Mouse (Mus musculus): Measurements from ENCODE around the gene Nfix.
"Not testable (repeated sequence)": the region's sequence is repeated elsewhere in the genome, so short reads cannot be mapped to it uniquely, and the experiment has no call there.

Nfix gene

DNA sequence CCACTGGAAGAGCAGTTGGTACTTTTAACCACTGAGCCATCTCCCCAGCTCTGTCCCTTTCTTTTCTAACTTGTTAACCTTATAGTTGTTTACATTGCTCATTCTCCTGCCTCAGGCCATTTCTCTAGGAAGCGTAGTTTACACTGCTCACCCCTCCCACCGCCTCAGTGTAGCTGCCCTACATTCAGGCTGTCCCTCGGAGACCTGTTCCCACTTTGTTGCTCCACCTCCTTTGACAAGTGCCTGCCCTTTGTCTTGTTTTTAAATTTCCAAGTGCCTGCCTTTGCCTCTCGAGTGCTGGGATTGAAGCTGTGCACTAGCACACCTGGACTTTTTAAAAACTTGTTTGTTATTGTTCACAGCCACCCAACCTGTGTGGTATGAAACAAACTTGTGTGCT lies 106.8 kb downstream of the Nfix start:
- DNase-seq, result peak; percentile 67

DNA sequence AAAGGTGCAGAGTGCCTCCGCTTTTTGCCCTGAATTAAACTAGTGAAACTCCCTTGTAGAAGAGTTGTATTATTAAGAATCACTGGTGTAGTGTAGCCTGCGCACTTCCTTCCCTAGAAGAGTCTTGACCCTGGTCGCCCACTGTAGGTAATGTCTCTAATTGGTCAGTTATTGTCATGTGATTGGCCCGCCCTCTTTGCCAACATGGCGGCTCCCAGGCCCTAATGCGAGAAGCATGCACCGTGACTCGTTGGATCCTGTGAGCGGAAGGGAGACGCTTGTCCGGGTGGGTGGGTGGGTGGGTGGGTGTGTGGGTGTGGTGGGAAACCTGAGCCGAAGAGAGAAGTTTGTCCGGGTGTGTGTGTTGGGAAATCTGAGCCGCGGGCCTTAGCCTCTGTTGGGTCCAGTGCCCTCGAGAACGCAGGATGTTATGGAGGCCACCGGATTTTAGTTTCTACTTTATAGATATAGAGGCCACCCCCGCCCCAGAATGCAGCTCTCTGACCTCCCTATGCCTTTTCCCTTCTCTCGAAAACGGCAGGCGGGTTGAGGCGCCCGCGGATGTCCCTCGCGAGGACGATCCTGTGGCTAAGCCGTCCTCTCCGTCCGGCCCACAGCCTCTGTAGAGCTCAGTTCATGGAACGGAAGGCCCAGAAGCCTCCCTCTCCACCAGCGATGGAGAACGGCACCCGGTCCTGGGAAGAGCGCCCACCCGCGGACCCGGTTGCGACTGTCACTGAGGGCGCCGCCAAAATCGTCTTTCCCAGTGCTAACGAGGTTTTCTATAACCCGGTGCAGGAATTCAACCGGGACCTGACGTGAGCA lies 110.8 kb downstream of the Nfix start:
- peak; percentile 99 for DNase-seq

- peak; percentile 98 for DNase-seq
Observed at GRCm38 (mm10) chr8:84687705-84688100, 112.4 kb downstream of the Nfix start, which contains the start of gene Nacc1. Nacc1 (minus strand) TSS chr8:84687862.

GRCm38 (mm10) chr8:84687003-84687704 lies 113.0 kb downstream of the Nfix start:
- peak; percentile 94 for DNase-seq

DNA sequence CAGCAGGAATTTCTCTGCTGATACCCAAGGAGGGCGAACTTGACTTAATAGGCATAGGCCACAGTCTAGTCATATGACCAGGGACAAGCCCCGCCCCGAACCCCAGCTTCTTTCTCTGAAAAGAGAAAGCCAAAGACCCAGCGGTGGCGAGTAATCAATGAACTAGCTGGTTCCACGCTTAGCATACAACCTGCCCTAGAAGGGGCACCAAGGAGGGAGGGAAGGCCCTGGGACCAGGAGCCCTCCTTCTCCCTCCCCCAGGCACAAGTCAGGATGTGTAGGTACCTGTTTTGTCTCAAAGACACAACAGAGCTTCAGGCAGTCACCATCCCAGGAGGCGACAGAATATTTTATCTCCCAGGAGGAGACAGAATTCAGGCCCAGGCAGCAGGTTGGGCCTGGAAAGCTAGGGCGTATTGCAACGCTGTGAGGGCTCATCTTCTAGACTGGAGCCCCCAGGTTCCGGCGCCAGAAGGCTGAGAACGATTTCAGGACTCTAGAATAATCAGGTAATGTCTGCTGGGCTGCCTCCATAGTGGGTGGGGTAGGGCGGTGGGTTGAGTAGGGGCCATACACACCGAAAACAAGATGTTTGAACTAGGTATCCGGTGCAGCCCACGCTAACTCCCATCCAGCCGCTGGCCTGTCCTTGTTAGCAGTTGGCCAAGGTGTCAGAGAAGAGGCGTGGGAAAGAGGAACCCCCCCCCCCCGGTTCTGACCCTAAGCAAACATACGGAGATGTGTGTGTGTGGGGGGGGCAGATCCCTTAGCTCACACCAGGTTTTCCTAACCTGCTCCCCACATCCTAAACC lies 113.7 kb downstream of the Nfix start, which contains the start of gene Trmt1:
Gene Trmt1 (plus strand): TSS at position 117 of the 812 bp plus-strand sequence.
- peak; percentile 95 for DNase-seq

DNA sequence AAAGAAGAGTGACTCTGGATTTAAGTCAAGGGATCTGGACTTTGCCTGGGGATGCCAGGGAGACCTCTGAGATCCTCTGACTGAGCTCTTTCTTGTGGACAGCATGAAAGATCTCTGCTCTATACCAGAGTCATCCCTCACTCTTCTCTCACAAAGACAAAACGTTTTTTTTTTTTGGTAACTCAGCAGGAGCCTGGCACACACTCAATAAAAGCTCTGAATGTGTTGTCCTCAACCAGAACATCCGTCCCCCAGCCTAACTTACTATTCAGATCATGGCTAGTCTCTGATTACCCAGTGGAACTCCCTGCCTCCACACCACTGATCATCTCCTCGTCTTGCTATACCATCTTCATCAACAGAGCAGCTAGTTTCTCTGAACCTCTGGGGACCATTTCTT lies 115.6 kb downstream of the Nfix start:
- no peak for DNase-seq

GRCm38 (mm10) chr8:84682257-84682656 lies 117.9 kb downstream of the Nfix start:
- peak; percentile 70 for DNase-seq

DNA sequence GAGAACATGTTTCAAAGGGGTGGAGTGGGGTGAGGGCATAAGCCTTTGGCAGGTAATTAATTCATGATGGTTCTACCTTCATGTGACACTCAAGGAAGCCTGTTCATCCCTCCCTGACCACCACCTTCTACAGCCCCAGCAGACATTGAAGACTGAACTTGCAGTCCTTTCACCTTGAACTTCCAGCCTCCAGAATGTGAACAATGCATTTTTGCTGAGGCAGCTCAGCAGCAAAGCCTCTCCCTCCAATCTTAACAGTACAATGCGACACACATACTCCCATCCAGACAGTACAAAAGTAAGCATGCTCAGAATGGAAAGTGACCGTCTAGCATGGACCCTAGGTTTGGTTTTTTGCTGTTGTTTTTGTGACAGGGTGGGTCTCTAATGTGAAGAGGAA lies 118.7 kb downstream of the Nfix start:
- DNase-seq, result no peak

DNA sequence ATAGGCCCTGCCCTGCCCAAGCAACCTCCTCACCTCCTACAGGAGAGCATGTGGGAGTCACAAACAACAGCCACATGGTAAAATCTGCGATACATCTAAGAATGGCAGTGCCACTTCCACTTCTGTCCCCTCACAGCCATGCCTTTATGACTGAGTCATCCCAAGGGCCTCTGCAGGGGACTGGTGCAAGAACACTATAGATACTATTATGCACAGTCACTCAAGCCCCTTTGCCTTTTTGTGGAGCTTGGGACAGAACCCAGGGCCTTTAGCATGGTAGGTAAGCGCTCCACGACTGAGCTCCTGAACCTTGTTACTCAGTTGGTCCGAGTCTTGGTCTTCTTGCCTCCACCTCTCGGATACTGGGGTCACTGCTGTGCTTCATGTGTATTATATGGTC lies 122.8 kb downstream of the Nfix start:
- peak; percentile 68 for DNase-seq

DNA sequence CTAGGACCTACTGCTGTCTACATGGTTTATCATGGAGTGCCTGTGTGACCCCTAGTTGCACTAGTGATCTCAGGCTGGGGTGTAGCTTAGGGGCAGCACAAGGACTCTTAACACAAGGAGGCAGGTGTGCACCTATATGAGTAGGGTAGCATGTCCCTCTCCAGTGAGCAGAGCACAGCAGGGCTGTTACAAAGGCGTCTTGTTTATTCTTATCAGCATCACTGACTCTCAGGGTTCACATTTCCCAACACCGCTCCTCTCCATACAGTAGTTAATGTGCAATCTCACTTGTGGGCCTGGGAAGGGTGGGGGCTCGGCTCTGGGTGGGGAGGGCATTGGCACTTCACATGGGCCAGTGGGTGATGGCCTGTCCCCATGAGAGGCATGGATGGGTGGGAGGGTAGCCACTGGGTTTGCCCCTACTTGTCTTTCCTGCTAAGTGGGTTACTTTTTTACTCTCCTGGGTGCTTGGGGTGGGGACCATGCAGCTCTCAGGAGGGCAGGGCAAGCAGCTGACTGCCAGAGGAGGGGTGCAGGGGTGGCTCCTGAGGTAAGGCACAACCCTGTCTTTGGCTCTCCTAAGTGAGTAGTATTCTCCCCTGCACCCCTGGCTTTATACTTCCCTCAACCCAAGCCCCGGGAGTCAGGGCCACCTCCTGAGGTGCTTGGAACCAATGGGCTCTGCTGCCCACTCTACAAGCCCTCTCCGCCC lies 129.7 kb downstream of the Nfix start:
- not testable (repeated sequence) for DNase-seq

- DNase-seq, result no peak
Observed at GRCm38 (mm10) chr8:84668731-84669485, 131.2 kb downstream of the Nfix start.

DNA sequence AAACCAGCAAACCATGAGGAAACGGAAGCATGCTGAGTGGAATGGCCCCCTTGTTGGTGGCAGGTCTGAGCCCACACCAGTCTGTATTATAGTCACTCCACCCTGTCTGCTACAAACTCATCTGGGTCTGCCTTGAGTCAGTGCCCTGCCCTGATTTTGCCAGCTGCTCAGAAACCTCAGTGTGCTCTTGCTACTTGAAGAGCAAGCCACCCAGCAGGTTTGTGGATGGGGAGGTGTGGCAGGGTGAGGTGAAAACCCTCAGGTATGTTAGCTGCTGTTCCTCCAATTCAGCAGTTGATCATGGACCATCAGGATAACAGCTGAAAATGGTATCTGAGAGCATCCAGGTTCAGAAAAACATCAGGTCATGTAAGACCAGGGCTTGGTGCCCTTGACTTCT lies 132.1 kb downstream of the Nfix start:
- no peak for DNase-seq

DNA sequence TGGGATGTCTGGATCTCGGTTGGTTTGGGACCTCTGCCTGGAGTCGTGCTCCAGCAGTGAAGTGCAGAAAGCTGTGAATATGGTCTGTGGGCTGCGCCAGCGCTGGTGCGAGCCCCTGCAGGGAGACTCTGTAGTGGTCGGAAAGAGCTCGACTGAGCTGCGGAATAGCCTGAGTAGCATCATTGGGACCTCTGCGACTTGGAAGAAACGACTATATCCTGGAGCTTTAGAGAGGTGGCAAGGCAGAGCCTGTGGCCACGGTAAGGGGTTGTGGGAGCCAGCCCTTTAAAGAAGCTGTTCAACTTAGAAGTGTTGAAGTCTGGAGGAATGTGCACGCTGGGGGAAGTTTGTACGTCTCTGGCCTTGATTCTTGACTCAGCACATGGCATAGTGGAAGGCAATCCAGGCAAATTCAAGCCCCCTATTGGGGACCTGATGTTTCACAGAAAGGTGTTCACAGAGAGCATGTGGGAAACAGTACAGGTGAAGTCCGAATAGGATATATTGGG lies 134.7 kb downstream of the Nfix start:
- no peak for DNase-seq

- DNase-seq, result peak; percentile 99
Observed at GRCm38 (mm10) chr8:84664566-84665384, 135.4 kb downstream of the Nfix start.

DNA sequence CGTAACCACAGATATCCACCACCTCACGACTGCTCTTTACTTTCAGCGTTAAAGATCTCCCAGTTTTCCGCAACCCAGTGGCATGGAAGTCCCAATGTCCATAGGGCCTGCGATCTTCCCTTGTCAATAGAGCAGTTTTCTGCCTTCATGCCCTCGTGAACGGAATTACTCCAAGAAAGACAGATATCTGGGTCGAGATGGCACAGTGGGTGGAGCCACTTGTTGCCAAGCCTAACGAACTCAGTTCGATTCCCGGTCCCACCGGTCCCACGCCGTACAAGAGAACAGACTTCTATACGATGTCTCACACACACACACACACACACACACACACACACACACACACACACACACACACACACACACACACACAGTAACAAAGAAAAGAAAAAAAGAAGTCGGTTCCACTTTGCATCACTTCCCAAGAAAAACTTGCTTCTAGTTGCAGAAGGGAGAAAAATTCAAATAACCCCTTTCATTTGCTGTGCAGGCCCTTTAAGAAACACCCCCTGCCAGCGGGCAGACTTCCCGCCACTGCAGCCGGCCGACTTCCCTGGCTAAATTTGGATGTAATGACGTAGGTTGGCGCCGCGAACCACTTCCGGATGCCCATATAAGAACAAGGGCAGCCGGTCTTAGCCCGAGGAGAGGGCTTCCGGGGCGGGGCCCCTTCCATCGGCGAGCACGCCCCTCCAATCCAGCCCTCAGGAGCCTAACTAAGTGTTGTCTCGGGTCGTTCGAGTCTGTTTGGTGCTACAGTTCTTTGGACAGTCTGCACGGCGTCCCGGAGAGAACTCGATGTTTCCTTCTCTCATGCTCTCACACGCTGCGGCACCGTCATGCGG lies 136.4 kb downstream of the Nfix start:
- DNase-seq, result peak; percentile 100

- DNase-seq, result peak; percentile 100
Observed at GRCm38 (mm10) chr8:84662581-84663065, 137.5 kb downstream of the Nfix start, which contains the start of gene Ier2. Ier2 (minus strand) TSS chr8:84662852.

DNA sequence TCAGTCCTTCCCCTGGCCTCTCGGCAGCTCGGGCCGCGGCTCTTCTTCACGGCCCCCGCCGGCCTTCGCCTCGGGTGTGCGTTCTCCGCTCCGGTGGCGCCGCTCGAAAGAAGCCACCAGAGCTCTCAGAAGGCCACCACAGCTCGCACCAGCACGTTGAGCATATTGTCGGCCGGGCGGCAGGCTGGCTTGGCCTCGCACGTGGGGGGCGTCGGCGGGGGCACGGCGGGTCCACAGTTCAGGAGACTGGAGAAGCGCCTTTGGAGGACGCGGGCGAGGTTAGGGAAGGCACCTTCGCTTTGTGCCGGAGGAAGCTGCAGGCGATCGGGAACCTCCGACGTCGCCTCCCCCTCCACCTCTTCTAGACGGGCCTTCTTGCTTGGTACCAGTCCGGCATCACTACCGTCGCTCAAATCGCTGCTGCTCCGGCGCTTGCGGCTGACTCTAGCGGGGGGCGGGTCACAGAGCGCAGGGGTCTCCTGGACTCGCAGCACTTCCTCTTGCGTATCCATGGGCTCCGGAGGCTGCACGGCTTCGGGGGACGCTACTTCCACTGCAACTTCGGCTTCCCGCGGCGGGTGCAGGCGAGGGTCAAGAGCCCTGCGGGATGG lies 138.1 kb downstream of the Nfix start:
- DNase-seq, result no peak

- peak; percentile 100 for DNase-seq
Observed at GRCm38 (mm10) chr8:84661458-84661871, 138.7 kb downstream of the Nfix start.

Measured in heart, adult 11 months (tissue).